Mouse (Mus musculus) embryonic facial prominence, embryonic 13.5 days (tissue): ENCODE measurements around the gene Sv2c. TPM values are rescaled to one million over a fixed set of nuclear protein-coding genes. Genes with fewer than 3 reads are reported as not detected.
"Not testable (repeated sequence)": the region's sequence is repeated elsewhere in the genome, so short reads cannot be mapped to it uniquely, and the experiment has no call there.

Experiments
- ATAC-seq: fragments of 200-750 bp; cut with Nextera tagmentation; 2 replicates; pipeline ENCODE4 v1.8.0; 2017; ENCODE audit warnings: low read depth; ENCODE audit not compliant: insufficient number of reproducible peaks, insufficient read depth, low FRiP score, low TSS enrichment
- H3K27ac ChIP-seq: fragments of 300-500 bp; sonication (generic); 2 replicates; pipeline ENCODE4 v1.5.1; 2015; ENCODE audit warnings: moderate library complexity, mild to moderate bottlenecking, inconsistent platforms
- H3K27me3 ChIP-seq: fragments of 300-500 bp; sonication (generic); 2 replicates; pipeline ENCODE4 v1.6.1; 2015; ENCODE audit warnings: mild to moderate bottlenecking, inconsistent platforms
- H3K36me3 ChIP-seq: fragments of 300-500 bp; sonication (generic); 2 replicates; pipeline ENCODE4 v1.6.1; 2015; ENCODE audit warnings: mild to moderate bottlenecking, inconsistent platforms
- H3K4me1 ChIP-seq: fragments of 300-500 bp; sonication (generic); 2 replicates; pipeline ENCODE4 v1.6.1; 2015; ENCODE audit warnings: inconsistent platforms
- H3K4me2 ChIP-seq: fragments of 300-500 bp; sonication (generic); 2 replicates; pipeline ENCODE4 v1.6.1; 2015; ENCODE audit warnings: moderate library complexity, mild to moderate bottlenecking, inconsistent platforms
- H3K4me3 ChIP-seq: fragments of 300-500 bp; sonication (generic); 2 replicates; pipeline ENCODE4 v1.5.1; 2015; ENCODE audit warnings: mild to moderate bottlenecking, inconsistent platforms
- H3K9ac ChIP-seq: fragments of 300-500 bp; sonication (generic); 2 replicates; pipeline ENCODE4 v1.6.1; 2015; ENCODE audit warnings: mild to moderate bottlenecking, inconsistent platforms
- H3K9me3 ChIP-seq: fragments of 300-500 bp; sonication (generic); 2 replicates; pipeline ENCODE4 v1.6.1; 2016; ENCODE audit warnings: inconsistent platforms
- WGBS: fragments of 180-500 bp; shearing (Covaris S2); methylation state at CpG from one replicate; pipeline ENCODE4 v1.1.7; 2015; ENCODE audit warnings: mixed read lengths; 5-methylcytosine and 5-hydroxymethylcytosine counted together
- polyA plus RNA-seq: library from polyadenylated mRNA; unstranded; fragments of >200 nt; fragmentation: Nextera tagmentation; extraction: Ambion mirVana; gene quantifications from 2 replicates; pipeline ENCODE4 v1.2.1, GENCODE M21; 2015

The Sv2c gene
- polyA plus RNA-seq, 1 experiment from 2014 or later: 1.5 TPM

DNA sequence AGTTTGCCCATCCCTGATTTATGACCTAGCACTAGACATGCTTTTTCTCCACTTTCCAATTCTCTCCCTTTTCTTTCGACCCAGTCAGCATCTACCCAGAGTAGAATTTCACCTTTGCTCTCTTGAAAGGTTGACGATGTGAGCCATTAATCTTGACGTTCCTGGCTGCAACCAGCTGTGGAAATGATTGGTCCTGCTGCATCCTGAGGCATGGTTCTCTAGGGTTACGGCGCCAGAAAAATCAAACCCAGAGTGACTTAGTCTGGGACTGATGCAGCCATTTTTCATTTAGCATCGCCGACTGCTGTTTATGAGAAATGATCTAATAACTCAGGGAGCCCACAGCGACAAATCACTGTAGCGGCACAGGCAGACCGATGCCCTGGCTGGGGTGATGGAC lies 133.0 kb downstream of the Sv2c start:
- no peak for ATAC-seq
- Histone ChIP-seq H3K27me3 (no peaks in the 10 kb centered on the region; the same call in 1 of the 2 replicates), H3K9me3 (no peaks in the 10 kb centered on the region), H3K4me2 (no peak overlapping the region), H3K4me1 (0 out of 2 replicates have a peak, but pooled peaks cover 9% of the 10 kb centered on the region), H3K27ac (no peak overlapping the region), H3K4me3 (no peak overlapping the region), H3K36me3 (no peaks in the 10 kb centered on the region), H3K9ac (no peak overlapping the region)
- 53% methylated on average over 10 of the region's 10 CpGs for WGBS

DNA sequence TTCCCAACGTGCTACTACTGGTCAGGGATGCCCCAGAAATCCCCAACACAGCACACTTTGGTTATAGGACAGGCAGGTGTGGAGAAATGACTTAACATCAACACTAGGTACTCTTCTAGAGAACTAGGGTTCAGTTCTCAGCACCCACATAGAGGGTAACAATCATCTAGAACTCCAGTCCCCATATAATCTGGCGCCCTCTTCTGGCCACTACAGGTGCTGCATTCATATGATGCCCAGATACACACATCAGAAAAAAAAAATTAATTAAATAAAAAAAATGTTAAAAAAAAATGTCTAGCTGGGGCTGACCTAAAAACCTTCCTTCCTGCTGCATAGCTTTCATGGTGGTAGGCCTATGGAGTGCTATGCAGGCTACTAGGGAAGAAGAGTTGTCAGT lies 135.1 kb downstream of the Sv2c start:
- H3K9ac ChIP-seq: no peak overlapping the region
- H3K4me1 ChIP-seq: 0 out of 2 replicates have a peak, but pooled peaks cover 9% of the 10 kb centered on the region
- no peak overlapping the region for H3K4me2 ChIP-seq
- no peaks in the 10 kb centered on the region for H3K27me3 ChIP-seq
- no peaks in the 10 kb centered on the region for H3K36me3 ChIP-seq
- H3K4me3 ChIP-seq: no peak overlapping the region
- no peak for ATAC-seq
- 43% methylated on average over 2 of the region's 2 CpGs for WGBS
- H3K27ac ChIP-seq: no peak overlapping the region
- no peaks in the 10 kb centered on the region for H3K9me3 ChIP-seq

DNA sequence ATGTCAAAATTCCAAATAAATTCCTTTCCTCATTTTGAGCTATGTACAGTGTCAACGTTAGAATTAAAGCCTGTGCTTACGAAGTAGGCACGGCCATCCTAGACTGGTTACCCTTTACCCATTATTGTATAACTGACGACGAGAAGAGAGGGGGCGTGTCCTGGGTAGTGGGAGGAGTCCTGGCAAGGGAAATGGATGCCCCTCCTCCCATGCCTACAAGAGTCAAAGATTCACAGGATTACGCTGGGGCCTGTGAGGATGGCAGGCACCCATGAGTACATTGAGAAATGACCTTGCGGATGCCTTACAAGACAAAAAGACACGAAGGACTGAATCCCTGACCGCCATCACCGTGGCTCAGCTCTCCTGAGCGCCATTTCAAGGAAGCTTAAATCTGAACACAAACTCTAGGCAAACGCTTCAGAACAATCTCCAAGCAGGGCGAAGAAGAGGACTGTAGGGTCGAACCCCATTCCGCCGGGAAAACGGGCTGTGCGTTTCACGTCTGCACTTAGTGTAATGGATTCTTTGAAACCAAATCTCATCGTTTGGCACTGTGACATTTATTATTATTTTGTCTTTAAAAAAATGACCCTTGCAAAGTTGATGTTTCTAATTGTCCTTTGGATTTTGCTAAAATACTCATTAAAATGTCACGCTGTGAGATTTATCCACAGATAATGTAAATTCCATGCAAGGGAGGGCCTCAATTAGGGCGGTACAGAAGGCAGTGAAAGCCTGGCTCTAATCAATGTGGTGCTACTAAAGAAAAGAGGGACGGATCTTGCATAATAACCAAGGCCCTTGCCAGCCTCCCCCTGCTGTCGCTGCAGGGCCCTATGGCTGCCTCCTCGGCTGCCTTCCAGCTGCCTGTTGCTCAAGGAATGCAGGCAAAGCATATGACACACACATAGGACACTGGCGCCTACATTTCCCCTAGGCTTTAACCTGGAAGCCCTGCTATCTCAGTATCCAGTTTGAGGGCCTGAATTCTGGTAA lies 137.4 kb downstream of the Sv2c start:
- no peak overlapping the region for H3K4me2 ChIP-seq
- H3K4me1 ChIP-seq: 0 out of 2 replicates have a peak, but pooled peaks cover 9% of the 10 kb centered on the region
- 62% methylated on average over 27 of the region's 27 CpGs for WGBS
- H3K27me3 ChIP-seq: no peaks in the 10 kb centered on the region
- no peaks in the 10 kb centered on the region for H3K36me3 ChIP-seq
- no peak for ATAC-seq
- H3K9ac ChIP-seq: no peak overlapping the region
- H3K27ac ChIP-seq: no peak overlapping the region
- no peak overlapping the region for H3K4me3 ChIP-seq
- H3K9me3 ChIP-seq: no peaks in the 10 kb centered on the region

DNA sequence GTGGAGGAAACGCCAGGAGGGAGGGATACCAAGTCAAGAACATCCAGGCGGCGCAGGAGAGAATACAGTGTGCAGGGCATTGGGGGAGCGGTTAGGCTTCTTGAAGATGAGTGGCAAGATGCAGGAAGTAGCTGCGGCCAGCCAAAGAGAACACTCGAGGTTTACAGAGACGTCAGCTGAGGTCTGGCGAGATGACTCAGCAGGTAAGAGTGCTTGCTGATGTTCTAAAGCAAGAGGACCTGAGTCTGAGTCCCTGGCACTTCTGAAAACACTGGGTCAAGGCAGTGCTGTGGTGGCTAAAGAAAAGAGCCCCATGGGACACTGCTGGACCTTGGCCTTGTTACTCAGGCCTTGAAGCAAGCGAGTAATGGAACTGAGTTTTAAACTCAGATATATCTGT lies 144.2 kb downstream of the Sv2c start:
- Histone ChIP-seq H3K9me3 (no peaks in the 10 kb centered on the region), H3K27me3 (no peaks in the 10 kb centered on the region), H3K27ac (no peak overlapping the region), H3K9ac (no peak overlapping the region), H3K4me2 (no peak overlapping the region), H3K36me3 (no peaks in the 10 kb centered on the region), H3K4me1 (no peaks in the 10 kb centered on the region), H3K4me3 (no peak overlapping the region)
- no peak for ATAC-seq
- WGBS: 87% methylated on average over 9 of the region's 9 CpGs

DNA sequence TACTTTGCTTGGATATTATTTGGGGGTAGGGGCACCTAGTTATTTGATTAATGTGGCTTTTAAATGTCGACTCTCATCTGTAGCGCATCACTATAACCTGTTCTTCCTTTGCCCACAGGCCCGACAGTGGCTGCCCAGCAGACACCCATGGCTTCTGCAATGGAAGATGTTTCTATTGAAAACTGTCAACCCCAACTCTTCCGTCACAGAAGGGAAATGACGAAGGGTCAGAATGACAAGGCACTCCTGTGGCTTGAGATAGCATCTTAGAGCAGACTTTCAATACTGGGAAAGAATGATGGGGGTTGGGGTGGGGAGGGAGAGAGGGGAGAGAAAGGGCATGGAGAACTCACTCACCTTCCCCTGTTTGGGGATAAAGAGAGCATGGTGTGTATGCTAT lies 145.2 kb downstream of the Sv2c start:
- 82% methylated on average over 5 of the region's 5 CpGs for WGBS
- Histone ChIP-seq H3K27me3 (no peaks in the 10 kb centered on the region), H3K4me3 (no peak overlapping the region), H3K4me2 (no peak overlapping the region), H3K9ac (no peak overlapping the region), H3K27ac (no peak overlapping the region), H3K9me3 (no peaks in the 10 kb centered on the region), H3K4me1 (no peaks in the 10 kb centered on the region), H3K36me3 (no peaks in the 10 kb centered on the region)
- ATAC-seq: no peak

DNA sequence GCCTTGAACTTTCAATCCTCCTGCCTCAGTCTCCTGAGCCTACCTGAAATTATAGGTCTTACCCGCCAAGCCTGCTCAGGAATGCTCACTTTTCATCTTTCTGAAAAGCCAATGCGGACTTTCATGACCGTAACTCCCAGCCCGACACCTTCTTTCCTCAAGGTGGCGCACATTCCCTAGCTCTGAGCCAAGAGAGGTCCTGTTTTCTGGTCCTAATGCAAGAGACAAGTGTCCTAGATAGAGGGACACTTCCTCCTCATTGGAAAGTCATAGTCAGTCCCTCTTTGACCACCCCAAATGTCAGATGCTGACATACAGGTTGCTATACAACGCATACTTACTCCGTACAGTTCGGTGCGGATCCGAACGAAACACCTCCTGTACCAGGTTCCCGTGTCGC lies 146.0 kb downstream of the Sv2c start:
- Histone ChIP-seq H3K4me3 (no peak overlapping the region), H3K27me3 (no peaks in the 10 kb centered on the region), H3K4me2 (no peak overlapping the region), H3K9me3 (no peaks in the 10 kb centered on the region), H3K9ac (no peak overlapping the region), H3K36me3 (no peaks in the 10 kb centered on the region), H3K4me1 (no peaks in the 10 kb centered on the region), H3K27ac (no peak overlapping the region)
- ATAC-seq: no peak
- 72% methylated on average over 13 of the region's 13 CpGs for WGBS

DNA sequence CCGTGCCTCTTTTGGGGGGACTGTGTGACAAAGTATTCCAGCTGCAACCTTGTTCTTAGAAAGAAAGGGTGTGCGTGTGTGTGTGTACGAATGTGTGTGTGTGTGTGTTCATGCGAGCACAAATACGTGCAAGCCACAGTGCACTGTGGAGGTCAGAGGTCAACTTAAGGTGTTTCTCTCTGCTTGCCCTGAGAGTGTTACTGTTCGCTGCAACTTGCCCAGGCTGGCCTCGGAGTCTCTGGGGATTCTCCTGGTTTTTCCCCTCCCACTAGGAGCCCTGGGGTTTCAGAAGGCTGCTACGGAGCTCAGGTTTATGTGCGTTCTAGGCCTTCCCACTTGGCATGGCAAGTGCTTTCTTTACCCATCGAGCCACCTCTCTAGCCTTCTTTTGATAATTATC lies 157.2 kb downstream of the Sv2c start:
- 69% methylated on average over 10 of the region's 10 CpGs for WGBS
- no peaks in the 10 kb centered on the region for H3K36me3 ChIP-seq
- H3K4me1 ChIP-seq: peaks cover 4% of the 10 kb centered on the region; the same call in 1 of the 2 replicates
- no peak overlapping the region for H3K9ac ChIP-seq
- H3K27ac ChIP-seq: no peak overlapping the region
- no peak overlapping the region for H3K4me3 ChIP-seq
- H3K9me3 ChIP-seq: no peaks in the 10 kb centered on the region
- no peaks in the 10 kb centered on the region; the same call in 1 of the 2 replicates for H3K27me3 ChIP-seq
- ATAC-seq: no peak
- H3K4me2 ChIP-seq: no peak overlapping the region

DNA sequence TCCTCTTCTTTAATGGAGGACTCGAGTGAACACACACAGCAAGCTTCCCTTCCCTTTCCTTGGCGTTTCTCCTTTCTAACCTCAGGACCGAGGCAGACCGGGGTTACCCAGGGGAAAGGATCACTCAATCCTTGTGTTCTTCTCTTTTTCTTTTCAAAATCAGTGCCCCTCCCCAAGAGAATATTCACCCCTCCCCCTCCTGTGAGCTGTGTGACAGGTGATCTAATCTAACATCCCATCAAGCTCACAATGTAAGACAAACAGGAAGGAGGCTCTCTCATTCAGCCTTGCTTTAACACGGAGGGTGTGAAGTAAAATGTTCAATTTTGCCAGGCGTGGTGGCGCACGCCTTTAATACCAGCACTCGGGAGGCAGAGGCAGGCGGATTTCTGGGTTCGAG lies 158.3 kb downstream of the Sv2c start:
- no peak for ATAC-seq
- Histone ChIP-seq H3K9ac (no peak overlapping the region), H3K4me2 (no peak overlapping the region), H3K9me3 (no peaks in the 10 kb centered on the region), H3K4me1 (peaks cover 4% of the 10 kb centered on the region; the same call in 1 of the 2 replicates), H3K36me3 (no peaks in the 10 kb centered on the region), H3K27ac (no peak overlapping the region), H3K27me3 (no peaks in the 10 kb centered on the region; the same call in 1 of the 2 replicates), H3K4me3 (no peak overlapping the region)
- WGBS: 90% methylated on average over 11 of the region's 11 CpGs

DNA sequence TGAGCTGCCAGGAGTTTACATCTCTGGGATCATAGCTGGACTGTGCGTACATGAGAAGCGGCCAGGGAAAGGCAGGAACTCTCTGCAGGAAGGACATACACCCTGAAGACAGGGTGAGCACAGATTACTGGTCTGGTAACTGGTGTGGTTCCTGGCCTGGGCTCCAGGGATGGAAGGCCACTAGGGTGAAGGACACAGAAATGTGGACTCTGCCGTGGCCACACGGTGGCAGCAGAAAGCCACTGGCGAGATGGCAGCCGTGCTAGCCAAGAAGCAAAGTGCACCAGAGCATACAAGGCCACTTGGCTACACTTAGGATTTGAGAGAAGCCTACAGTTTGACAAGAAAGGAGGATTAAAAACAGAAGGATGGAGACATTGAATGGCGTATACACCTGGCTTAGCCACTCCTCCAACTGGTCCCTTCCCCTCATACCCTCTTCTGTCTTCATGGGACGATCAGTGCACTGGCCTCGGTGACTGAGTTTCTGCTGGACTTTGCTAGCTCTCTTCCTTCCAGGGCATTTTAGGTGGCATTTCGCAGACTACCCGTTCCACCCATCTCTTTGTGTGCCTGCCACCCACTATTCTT lies 158.9 kb downstream of the Sv2c start:
- H3K36me3 ChIP-seq: no peaks in the 10 kb centered on the region
- no peaks in the 10 kb centered on the region; the same call in 1 of the 2 replicates for H3K27me3 ChIP-seq
- no peaks in the 10 kb centered on the region for H3K9me3 ChIP-seq
- no peak overlapping the region for H3K4me2 ChIP-seq
- WGBS: 55% methylated on average over 11 of the region's 11 CpGs
- H3K9ac ChIP-seq: no peak overlapping the region
- peaks cover 4% of the 10 kb centered on the region; the same call in 1 of the 2 replicates for H3K4me1 ChIP-seq
- H3K4me3 ChIP-seq: no peak overlapping the region
- no peak overlapping the region for H3K27ac ChIP-seq
- ATAC-seq: 0 out of 2 replicates have a peak, but pooled peaks have one; percentile 56

DNA sequence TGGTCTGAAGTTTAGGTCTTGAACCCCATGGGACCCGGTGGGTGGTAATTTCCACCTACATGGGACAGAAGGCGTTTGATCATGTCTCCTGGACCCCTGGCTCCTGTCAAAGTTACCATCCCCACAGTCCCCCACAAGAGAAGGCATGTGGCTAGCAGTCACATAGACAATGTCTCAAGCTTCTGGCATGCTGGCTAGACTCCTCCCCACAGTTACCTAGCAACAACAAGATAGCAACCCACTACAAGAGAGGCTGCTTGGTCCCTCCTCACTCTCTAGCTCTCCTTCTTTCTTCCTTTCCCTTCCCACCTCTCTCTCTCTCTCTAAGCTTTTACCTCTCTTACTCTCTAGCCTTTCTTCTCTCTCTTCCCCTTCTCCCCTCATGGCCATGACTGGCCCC lies 164.3 kb downstream of the Sv2c start:
- H3K9ac ChIP-seq, H3K36me3 ChIP-seq, ATAC-seq, H3K4me2 ChIP-seq, H3K27me3 ChIP-seq, H3K4me3 ChIP-seq, H3K27ac ChIP-seq, H3K9me3 ChIP-seq: not testable (repeated sequence)
- H3K4me1 ChIP-seq: peaks cover 40% of the 10 kb centered on the region
- WGBS: 77% methylated on average over 2 of the region's 2 CpGs

DNA sequence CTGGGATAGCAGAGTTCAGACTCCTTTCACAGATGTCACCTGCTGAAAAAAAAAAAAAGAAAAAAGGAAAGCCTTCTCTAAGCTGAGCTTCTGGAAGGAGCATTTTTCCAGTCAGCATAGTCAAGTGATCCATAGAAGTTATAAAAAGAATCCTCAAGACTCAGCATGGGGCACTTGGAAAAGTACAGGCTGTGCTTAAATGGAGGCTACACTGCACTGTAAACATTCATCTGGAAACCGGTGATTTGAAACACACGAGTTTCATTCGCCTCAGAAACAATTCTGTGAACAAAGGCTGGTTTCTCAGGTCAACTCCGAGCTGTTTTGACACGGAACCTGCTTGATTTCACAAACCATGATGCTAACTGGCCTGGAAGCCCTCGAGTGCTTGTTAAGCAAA lies 165.6 kb downstream of the Sv2c start:
- H3K4me1 ChIP-seq: peaks cover 42% of the 10 kb centered on the region
- peak overlapping the region; percentile 55 for H3K27ac ChIP-seq
- no peaks in the 10 kb centered on the region for H3K9me3 ChIP-seq
- no peaks in the 10 kb centered on the region; the same call in 1 of the 2 replicates for H3K27me3 ChIP-seq
- H3K4me2 ChIP-seq: no peak overlapping the region
- no peak overlapping the region for H3K9ac ChIP-seq
- no peak for ATAC-seq
- H3K4me3 ChIP-seq: no peak overlapping the region
- 36% methylated on average over 6 of the region's 6 CpGs for WGBS
- H3K36me3 ChIP-seq: no peaks in the 10 kb centered on the region

DNA sequence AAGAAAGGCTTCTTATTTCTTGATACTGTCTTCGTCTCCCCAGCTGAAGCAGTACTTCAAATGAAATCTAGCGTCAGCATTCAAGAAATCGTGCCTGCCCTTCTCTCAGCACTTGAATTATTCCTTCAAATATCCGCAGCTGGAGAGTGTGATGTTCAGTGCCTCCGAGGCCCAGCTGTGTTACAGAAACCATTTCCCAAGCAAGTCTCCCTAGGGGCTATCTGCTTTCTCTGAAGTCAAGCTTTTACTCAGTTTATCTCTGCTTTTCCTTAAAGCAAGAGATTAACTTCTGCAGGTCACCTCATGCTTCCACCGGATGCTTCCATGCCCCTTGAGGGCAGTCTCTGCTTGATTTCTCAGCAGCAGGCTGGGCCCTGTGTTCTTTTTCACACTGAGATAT lies 166.8 kb downstream of the Sv2c start:
- Histone ChIP-seq H3K4me1 (peaks cover 50% of the 10 kb centered on the region), H3K27me3 (no peaks in the 10 kb centered on the region), H3K9ac (no peak overlapping the region), H3K9me3 (no peaks in the 10 kb centered on the region), H3K4me3 (no peak overlapping the region), H3K27ac (peak overlapping the region; percentile 84; the same call in 1 of the 2 replicates), H3K4me2 (no peak overlapping the region), H3K36me3 (no peaks in the 10 kb centered on the region)
- ATAC-seq: no peak
- WGBS: 32% methylated on average over 6 of the region's 6 CpGs
